Mouse (Mus musculus): ENCODE measurements around the gene Tmc3.

- TF ChIP-seq POLR2A (IDR thresholded peaks at IDR 0.05; ENCODE audit: borderline replicate concordance, extremely low read depth, insufficient read depth, insufficient read length, poor library complexity, severe bottlenecking) (no peak), CTCF (IDR thresholded peaks at IDR 0.05; ENCODE audit: borderline replicate concordance, extremely low read depth, insufficient read depth, insufficient read length) (no peak)
Measured at GRCm38 (mm10) chr7:83572451-83572850, 12.3 kb upstream of the Tmc3 start.
